Mouse (Mus musculus): ENCODE data around the gene Klhdc10.

- TF ChIP-seq CTCF (IDR thresholded peaks at IDR 0.05; ENCODE audit: borderline replicate concordance, insufficient read depth, low read depth, low read length) (peak; percentile 67), POLR2A (IDR thresholded peaks at IDR 0.05; ENCODE audit: borderline replicate concordance, insufficient read depth, low read length) (no peak)
These were observed 58.4 kb downstream of the Klhdc10 start for GRCm38 (mm10) chr6:30459811-30460749.

Data from cerebellum, adult 2 months (tissue).